Mouse (Mus musculus) lung, postnatal 0 days (tissue): ENCODE data around the gene Chpt1. TPM values are rescaled to one million over a fixed set of nuclear protein-coding genes. Genes with fewer than 3 reads are reported as not detected.
"Not testable (repeated sequence)": the region's sequence is repeated elsewhere in the genome, so short reads cannot be mapped to it uniquely, and the experiment has no call there.

Source experiments
- ATAC-seq: fragments of 200-750 bp; cut with Nextera tagmentation; 2 replicates; pipeline ENCODE4 v1.8.0; 2017; ENCODE audit warnings: moderate library complexity
- DNase-seq: peaks from one replicate; pipeline ENCODE4 v3.0.0-alpha.2; 2016; ENCODE audit warnings: low spot score
- H3K27ac ChIP-seq: fragments of 300-500 bp; sonication (generic); 2 replicates; pipeline ENCODE4 v1.5.1; 2014; ENCODE audit warnings: antibody characterized with exemption, mild to moderate bottlenecking, low read length, mixed read lengths
- H3K27me3 ChIP-seq: fragments of 300-500 bp; sonication (generic); replicated peaks from 2 replicates; pipeline ENCODE4 v1.6.1; 2014; ENCODE audit warnings: low read length, mixed read lengths; ENCODE audit not compliant: insufficient read depth
- H3K36me3 ChIP-seq: fragments of 300-500 bp; sonication (generic); 2 replicates; pipeline ENCODE4 v1.6.1; 2014; ENCODE audit warnings: low read length, mixed read lengths; ENCODE audit not compliant: insufficient read depth
- H3K4me1 ChIP-seq: fragments of 300-500 bp; sonication (generic); 2 replicates; pipeline ENCODE4 v1.6.1; 2014; ENCODE audit warnings: antibody characterized with exemption, low read depth, low read length, mixed read lengths; ENCODE audit not compliant: insufficient read depth
- H3K4me2 ChIP-seq: fragments of 300-500 bp; sonication (generic); replicated peaks from 2 replicates; pipeline ENCODE4 v1.6.1; 2014; ENCODE audit warnings: low read depth, mild to moderate bottlenecking, low read length, moderate library complexity, mixed read lengths
- H3K4me3 ChIP-seq: fragments of 300-500 bp; sonication (generic); 2 replicates; pipeline ENCODE4 v1.5.1; 2014; ENCODE audit warnings: low read depth, low read length
- H3K9ac ChIP-seq: fragments of 300-500 bp; sonication (generic); replicated peaks from 2 replicates; pipeline ENCODE4 v1.6.1; 2014; ENCODE audit warnings: low read depth, mild to moderate bottlenecking
- H3K9me3 ChIP-seq: fragments of 300-500 bp; sonication (generic); 2 replicates; pipeline ENCODE4 v1.6.1; 2016; ENCODE audit warnings: low read length, mixed read lengths
- CTCF ChIP-seq: IDR thresholded peaks from 2 replicates; pipeline ENCODE4 v1.5.1; 2016; ENCODE audit warnings: antibody characterized with exemption, mild to moderate bottlenecking
- EP300 ChIP-seq: IDR thresholded peaks from 2 replicates; pipeline ENCODE4 v1.6.1; 2016; ENCODE audit warnings: antibody characterized with exemption, mild to moderate bottlenecking, control low read depth
- WGBS: fragments of 180-500 bp; shearing (Covaris S2); extraction: QIAGEN DNeasy Blood & Tissue Kit; methylation state at CpG from one replicate; pipeline ENCODE4 v1.1.7; 2014; 5-methylcytosine and 5-hydroxymethylcytosine counted together
- polyA plus RNA-seq: library from polyadenylated mRNA; unstranded; fragments of >200 nt; fragmentation: Nextera tagmentation; extraction: Ambion mirVana; gene quantifications from 2 replicates; pipeline ENCODE4 v1.2.1, GENCODE M21; 2015

The Chpt1 gene
- polyA plus RNA-seq, 1 experiment from 2014 or later = 125 TPM

- Histone ChIP-seq H3K4me3 (no peak overlapping the region), H3K4me2 (no peak overlapping the region), H3K9me3 (no peaks in the 10 kb centered on the region), H3K36me3 (no peaks in the 10 kb centered on the region), H3K27me3 (no peaks in the 10 kb centered on the region), H3K9ac (no peak overlapping the region), H3K4me1 (no peaks in the 10 kb centered on the region), H3K27ac (no peak overlapping the region)
- DNase-seq = no peak
- no peak for ATAC-seq
- WGBS = 72% methylated on average over 5 of the region's 5 CpGs
- TF ChIP-seq EP300 (no peak), CTCF (no peak)
Observed at GRCm38 (mm10) chr10:88488629-88489028, 15.2 kb downstream of the Chpt1 start.

- not testable (repeated sequence) for H3K4me3 ChIP-seq, DNase-seq, H3K4me1 ChIP-seq, H3K36me3 ChIP-seq, H3K9ac ChIP-seq, H3K9me3 ChIP-seq, H3K4me2 ChIP-seq, H3K27me3 ChIP-seq, H3K27ac ChIP-seq, ATAC-seq
- WGBS = 90% methylated on average over 10 of the region's 10 CpGs
Observed at GRCm38 (mm10) chr10:88482866-88483265, 21.0 kb downstream of the Chpt1 start.

- ATAC-seq = no peak
- WGBS = 74% methylated on average over 18 of the region's 18 CpGs
- Histone ChIP-seq H3K36me3 (no peaks in the 10 kb centered on the region), H3K9ac (no peak overlapping the region), H3K27me3 (no peaks in the 10 kb centered on the region), H3K4me3 (no peak overlapping the region), H3K27ac (no peak overlapping the region), H3K9me3 (no peaks in the 10 kb centered on the region), H3K4me1 (no peaks in the 10 kb centered on the region), H3K4me2 (no peak overlapping the region)
- no peak for DNase-seq
- TF ChIP-seq CTCF = no peak
- TF ChIP-seq EP300 = no peak
Observed at GRCm38 (mm10) chr10:88460122-88460820, 43.6 kb downstream of the Chpt1 start.

GRCm38 (mm10) chr10:88459502-88459992 is 44.3 kb downstream of the Chpt1 start, which contains the start of gene Sycp3:
Sycp3 (plus strand) TSS chr10:88459569.
- 77% methylated on average over 29 of the region's 33 CpGs for WGBS

GRCm38 (mm10) chr10:88457816-88458215 is 46.1 kb downstream of the Chpt1 start:
- Histone ChIP-seq H3K4me1 (no peaks in the 10 kb centered on the region), H3K9ac (no peak overlapping the region), H3K9me3 (no peaks in the 10 kb centered on the region), H3K27ac (0 out of 2 replicates have a peak overlapping the region, but pooled peaks have one; percentile 1), H3K4me3 (no peak overlapping the region; the same call in 1 of the 2 replicates), H3K36me3 (no peaks in the 10 kb centered on the region), H3K4me2 (peak overlapping the region; percentile 35), H3K27me3 (no peaks in the 10 kb centered on the region)
- TF ChIP-seq CTCF = no peak
- no peak for TF ChIP-seq EP300
- ATAC-seq (peak; percentile 71), DNase-seq (peak; percentile 23)
- WGBS = 39% methylated on average over 6 of the region's 6 CpGs

More at GRCm38 (mm10) chr10:88459502-88459992, 44.3 kb downstream of the Chpt1 start, which contains the start of gene Sycp3:
- no peaks in the 10 kb centered on the region for H3K36me3 ChIP-seq
- H3K4me3 ChIP-seq = no peak within 1 kb of the TSS
- H3K27me3 ChIP-seq = no peaks in the 10 kb centered on the region
- H3K9ac ChIP-seq = no peak within 1 kb of the TSS
- no peak for DNase-seq
- TF ChIP-seq EP300 = no peak
- TF ChIP-seq CTCF = no peak
- ATAC-seq = peak; percentile 23
- H3K9me3 ChIP-seq = no peaks in the 10 kb centered on the region
- H3K4me1 ChIP-seq = no peaks in the 10 kb centered on the region
- H3K4me2 ChIP-seq = no peak within 1 kb of the TSS
- no peak within 1 kb of the TSS for H3K27ac ChIP-seq

- peak; percentile 18 for DNase-seq
- no peak overlapping the region for H3K9ac ChIP-seq
Observed at GRCm38 (mm10) chr10:88451990-88452389, 51.9 kb downstream of the Chpt1 start.

More at GRCm38 (mm10) chr10:88451990-88452389, 51.9 kb downstream of the Chpt1 start:
- Histone ChIP-seq H3K4me2 (no peak overlapping the region), H3K27me3 (no peaks in the 10 kb centered on the region), H3K4me3 (no peak overlapping the region), H3K4me1 (no peaks in the 10 kb centered on the region), H3K9me3 (no peaks in the 10 kb centered on the region), H3K27ac (no peak overlapping the region), H3K36me3 (no peaks in the 10 kb centered on the region)
- no peak for TF ChIP-seq CTCF
- no peak for TF ChIP-seq EP300
- no peak for ATAC-seq
- WGBS = 65% methylated on average over 6 of the region's 6 CpGs
